Mouse (Mus musculus) midbrain, embryonic 10.5 days (tissue): ENCODE measurements around the gene Pgap2. TPM values are rescaled to one million over a fixed set of nuclear protein-coding genes. Genes with fewer than 3 reads are reported as not detected.

Source experiments
- polyA plus RNA-seq: library from polyadenylated mRNA; unstranded; fragments of >200 nt; fragmentation: Nextera tagmentation; extraction: Ambion mirVana; gene quantifications from 2 replicates; pipeline ENCODE4 v1.2.1, GENCODE M21; 2016

The Pgap2 gene
- polyA plus RNA-seq, 1 experiment from 2014 or later, result 48.7 TPM

Other genes with a start within 250 kb of the Pgap2 start
- gene Il18bp, start 191.5 kb upstream of the Pgap2 start, polyA plus RNA-seq, result 3.8 and 4.1 TPM in 2 replicates
- 31.1 and 32.7 TPM in 2 replicates for gene Rnf121, start 144.7 kb upstream of the Pgap2 start, polyA plus RNA-seq
- 44.2 and 45.3 TPM in 2 replicates for gene Xndc1, start 144.7 kb upstream of the Pgap2 start, polyA plus RNA-seq
- gene Xntrpc, start 144.5 kb upstream of the Pgap2 start, polyA plus RNA-seq, result 1.7 and 1.8 TPM in 2 replicates
- gene Trpc2, start 127.1 kb upstream of the Pgap2 start, polyA plus RNA-seq, result 0.19 TPM in 1 of 2 replicates, not detected in the other
- gene Art1, start 108.5 kb upstream of the Pgap2 start, polyA plus RNA-seq, result 0.67 and 0.79 TPM in 2 replicates
- 1.9 TPM in 2 replicates for gene Art5, start 100.7 kb upstream of the Pgap2 start, polyA plus RNA-seq
- not detected in 2 replicates for gene Chrna10, start 93.4 kb upstream of the Pgap2 start, polyA plus RNA-seq
- 43.9 and 44.4 TPM in 2 replicates for gene Nup98, start within 50 bp of the Pgap2 start, polyA plus RNA-seq
- gene Rhog, start 45.8 kb downstream of the Pgap2 start, polyA plus RNA-seq, result 34.8 and 34.9 TPM in 2 replicates
- 11.7 and 12.4 TPM in 2 replicates for gene Stim1, start 57.6 kb downstream of the Pgap2 start, polyA plus RNA-seq
- 274 TPM in 2 replicates for gene Rrm1, start 231.5 kb downstream of the Pgap2 start, polyA plus RNA-seq